Mouse (Mus musculus): ENCODE data around the gene St5. TPM values are rescaled to one million over a fixed set of nuclear protein-coding genes. Genes with fewer than 3 reads are reported as not detected.

St5 gene
- total RNA-seq, 4 experiments from 2014 or later: 21.3 to 28.7 (median 22.7) TPM

DNA sequence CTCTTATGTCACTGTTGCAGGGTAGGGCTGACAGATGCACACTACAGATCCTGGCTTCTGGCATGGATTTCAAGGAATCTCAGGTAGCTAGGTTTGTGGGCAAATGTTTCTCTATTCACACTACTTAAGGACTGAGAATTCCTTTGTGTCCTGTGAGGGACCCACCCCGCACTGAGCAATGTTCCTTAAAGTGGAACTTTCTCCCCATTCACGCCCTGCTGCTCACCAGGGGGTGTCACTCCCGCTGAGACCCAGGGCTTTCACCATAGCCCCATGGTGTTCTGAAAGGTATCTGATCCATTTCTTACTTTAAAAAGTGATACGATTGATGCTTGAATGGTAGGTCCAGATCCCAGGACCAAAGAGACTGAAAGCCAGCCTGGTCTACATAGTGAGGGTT, 684 bp downstream of the St5 start:
- no peak for DNase-seq (ENCODE audit: low spot score)

DNA sequence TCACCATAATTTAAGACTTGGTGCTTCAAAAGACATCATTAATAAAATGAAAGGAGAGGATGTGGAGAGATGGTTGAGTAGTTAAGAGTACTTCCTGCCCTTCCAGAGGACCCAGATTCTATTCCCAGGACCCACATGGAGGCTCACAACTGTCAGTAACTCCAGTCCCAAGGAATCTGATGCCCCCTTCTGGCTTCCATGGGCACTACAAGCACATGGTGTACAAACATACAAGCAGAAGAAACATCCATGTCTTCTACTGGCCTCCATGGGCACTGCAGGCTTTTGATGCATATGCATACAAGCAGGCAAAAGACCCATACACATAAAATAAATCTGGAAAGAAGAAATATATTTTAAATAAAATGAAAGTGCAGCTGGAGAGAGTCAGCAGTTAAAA, 3.2 kb downstream of the St5 start:
- DNase-seq (ENCODE audit: low spot score): no peak

- no peak for DNase-seq (ENCODE audit: low spot score)
Measured at GRCm38 (mm10) chr7:109695339-109695726, 8.1 kb downstream of the St5 start.

DNA sequence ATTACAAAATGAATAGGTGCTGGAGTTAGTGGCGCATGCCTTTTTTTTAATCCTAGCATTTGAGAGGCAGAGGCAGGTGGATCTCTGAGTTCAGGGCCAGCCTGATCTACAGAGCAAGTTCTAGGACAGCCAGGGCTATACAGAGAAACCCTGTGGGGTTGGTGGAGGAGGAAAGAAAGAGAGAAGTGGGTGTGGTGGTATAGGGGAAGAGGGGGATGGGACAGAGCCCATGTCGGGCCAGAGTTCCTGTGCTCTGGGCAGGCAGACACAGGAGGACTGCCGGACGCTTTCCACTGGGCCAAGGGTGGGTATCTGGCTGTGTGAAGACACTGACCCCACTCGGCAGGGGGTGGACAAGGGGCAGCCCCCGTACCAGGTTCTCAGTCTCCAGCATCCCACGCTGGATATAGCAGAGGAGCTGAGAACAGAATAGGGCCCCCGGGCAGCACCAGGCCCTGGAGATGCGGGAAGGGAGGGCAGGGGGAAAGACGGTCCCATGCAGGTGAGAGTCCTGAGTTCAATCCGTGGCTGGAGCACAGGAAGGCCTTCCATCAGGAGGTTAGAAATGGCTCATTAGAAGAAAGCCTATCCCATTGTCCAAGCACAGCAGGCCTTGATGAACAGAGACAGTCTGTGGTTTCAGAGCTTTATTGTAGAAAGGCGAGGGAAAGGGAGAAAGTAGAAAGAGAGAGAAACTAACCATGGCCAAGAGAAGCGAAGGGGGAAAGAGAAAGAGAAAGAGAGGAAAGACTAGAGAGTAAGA, 8.6 kb downstream of the St5 start:
- no peak for DNase-seq (ENCODE audit: low spot score)

- DNase-seq (ENCODE audit: low spot score): no peak
Measured at GRCm38 (mm10) chr7:109690961-109691360, 12.4 kb downstream of the St5 start.

DNA sequence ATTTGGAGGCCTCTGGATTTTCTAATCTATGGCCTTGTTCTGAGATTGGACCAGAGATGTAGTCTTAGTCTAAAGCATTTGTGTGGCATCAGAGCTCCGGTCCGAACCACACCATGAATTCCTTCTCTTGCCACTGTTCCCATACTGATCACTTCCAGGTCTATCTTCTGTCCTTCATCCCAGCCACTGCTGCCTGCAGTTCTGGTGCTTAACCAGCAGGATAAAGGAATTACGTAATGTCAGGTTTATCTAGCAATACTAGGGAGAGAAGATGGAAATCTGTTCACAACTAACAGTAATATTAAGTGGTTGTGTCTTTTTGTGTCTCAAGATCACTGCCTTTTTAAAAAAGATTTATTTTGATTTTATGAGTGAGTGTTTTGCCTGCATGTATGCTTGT, 13.3 kb downstream of the St5 start:
- no peak for DNase-seq (ENCODE audit: low spot score)

DNA sequence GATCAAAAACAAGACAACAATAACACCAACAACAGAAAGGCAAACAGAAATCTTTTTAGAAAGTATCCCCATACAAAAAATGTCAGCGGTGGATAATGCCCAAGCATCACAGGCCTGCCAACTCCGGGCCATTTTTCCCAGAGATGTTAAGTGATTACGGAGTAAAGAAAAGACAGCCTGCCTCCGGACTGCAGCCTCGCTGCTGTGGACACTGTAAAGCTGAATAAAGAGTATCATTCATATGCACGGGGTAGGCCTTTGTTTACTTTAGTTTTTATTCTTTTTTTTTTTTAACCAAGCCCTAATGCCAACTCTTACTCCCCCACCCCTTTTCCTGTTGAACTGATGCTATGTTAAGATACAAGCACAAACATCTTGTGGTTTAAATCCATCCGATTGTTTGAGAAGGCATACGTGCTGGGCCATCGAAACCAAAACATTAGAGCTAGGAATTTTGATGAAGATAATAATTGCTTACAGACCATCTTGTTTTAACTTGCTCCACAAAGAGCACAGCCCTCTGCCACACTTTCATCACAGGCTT, 16.7 kb downstream of the St5 start:
- DNase-seq (ENCODE audit: low spot score): no peak

GRCm38 (mm10) chr7:109680879-109681278, 22.5 kb downstream of the St5 start:
- DNase-seq (ENCODE audit: low spot score): no peak

DNA sequence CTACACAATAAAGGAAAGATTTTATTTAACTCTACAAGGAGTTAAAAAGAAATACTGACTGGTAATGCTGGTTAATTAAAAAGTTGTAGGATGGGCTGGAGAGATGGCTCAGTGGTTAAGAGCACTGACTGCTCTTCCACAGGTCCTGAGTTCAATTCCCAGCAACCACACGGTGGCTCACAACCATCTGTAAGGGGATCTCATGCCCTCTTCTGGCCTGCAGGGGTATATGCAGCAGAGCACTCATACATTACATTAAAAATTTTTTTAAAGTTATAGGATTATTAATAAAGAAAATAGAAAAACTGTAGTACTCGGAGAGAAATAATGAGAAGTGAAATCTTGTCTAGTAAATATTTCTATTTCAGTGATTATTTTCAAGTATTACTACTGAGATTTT, 23.1 kb downstream of the St5 start:
- DNase-seq (ENCODE audit: low spot score): no peak

- no peak for DNase-seq (ENCODE audit: low spot score)
Measured at GRCm38 (mm10) chr7:109674944-109675628, 28.3 kb downstream of the St5 start.

- peak; percentile 81 for DNase-seq (ENCODE audit: low spot score)
Measured at GRCm38 (mm10) chr7:109671581-109672471, 31.6 kb downstream of the St5 start.

GRCm38 (mm10) chr7:109669426-109670170, 33.8 kb downstream of the St5 start:
- no peak for DNase-seq (ENCODE audit: low spot score)

DNA sequence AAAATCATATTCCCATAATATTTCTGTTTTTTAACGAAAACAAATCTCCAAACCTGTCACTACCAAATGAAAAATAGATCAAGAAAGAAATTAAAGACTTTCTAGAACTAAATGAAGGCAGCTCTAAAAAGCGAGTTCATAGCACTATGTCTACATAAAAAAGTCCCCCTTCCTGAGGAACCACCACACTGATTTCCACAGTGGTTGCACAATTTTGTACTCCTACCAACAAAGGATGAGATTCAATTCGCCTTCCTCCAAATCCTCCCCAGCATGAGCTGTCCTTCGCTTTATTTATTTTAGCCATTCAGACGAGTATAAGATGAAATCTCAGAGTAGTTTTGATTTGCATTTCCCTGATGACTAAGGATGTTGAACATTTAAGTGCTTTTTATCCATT, 36.7 kb downstream of the St5 start:
- no peak for DNase-seq (ENCODE audit: low spot score)

- no peak for DNase-seq (ENCODE audit: low spot score)
Measured at GRCm38 (mm10) chr7:109662626-109663025, 40.8 kb downstream of the St5 start.

DNA sequence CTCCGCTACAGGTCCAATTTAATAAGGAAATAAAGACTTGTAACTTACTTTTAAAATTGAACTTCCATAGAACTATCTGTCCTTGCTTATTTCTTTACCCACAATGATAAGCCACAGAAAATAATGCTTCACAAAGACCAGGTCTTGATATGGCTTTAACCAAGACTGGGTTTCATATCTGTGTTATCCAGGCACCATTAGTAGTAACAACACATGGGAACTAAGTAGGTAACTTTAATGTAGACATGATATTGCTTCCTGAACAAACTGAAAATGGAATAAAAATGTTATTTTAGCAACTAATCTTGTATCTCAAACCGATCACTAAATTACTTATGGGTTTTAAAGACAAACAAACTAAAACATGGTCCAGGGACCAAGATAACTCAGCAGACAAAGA, 44.1 kb downstream of the St5 start:
- DNase-seq (ENCODE audit: low spot score): no peak

GRCm38 (mm10) chr7:109657884-109658283, 45.5 kb downstream of the St5 start:
- no peak for DNase-seq (ENCODE audit: low spot score)

DNA sequence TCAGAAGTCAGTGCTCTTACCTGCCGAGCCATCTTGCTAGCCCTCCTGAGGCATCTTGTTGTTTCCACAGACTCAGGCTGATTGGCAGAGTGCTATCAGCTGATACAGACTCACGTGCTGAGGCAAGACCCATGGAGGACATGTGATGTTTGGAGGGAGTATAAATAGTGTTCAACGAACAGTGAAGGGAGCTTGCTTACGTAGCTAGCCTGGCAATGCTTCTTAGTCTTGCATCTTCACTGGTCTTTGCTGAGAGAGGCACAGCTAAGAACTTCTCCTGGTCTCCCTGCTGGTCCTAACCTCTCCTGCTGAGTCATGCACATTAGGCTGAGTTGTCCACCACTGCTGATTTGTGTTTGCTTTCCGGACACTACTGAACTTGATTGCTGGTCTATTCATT, 48.5 kb downstream of the St5 start:
- no peak for DNase-seq (ENCODE audit: low spot score)

DNA sequence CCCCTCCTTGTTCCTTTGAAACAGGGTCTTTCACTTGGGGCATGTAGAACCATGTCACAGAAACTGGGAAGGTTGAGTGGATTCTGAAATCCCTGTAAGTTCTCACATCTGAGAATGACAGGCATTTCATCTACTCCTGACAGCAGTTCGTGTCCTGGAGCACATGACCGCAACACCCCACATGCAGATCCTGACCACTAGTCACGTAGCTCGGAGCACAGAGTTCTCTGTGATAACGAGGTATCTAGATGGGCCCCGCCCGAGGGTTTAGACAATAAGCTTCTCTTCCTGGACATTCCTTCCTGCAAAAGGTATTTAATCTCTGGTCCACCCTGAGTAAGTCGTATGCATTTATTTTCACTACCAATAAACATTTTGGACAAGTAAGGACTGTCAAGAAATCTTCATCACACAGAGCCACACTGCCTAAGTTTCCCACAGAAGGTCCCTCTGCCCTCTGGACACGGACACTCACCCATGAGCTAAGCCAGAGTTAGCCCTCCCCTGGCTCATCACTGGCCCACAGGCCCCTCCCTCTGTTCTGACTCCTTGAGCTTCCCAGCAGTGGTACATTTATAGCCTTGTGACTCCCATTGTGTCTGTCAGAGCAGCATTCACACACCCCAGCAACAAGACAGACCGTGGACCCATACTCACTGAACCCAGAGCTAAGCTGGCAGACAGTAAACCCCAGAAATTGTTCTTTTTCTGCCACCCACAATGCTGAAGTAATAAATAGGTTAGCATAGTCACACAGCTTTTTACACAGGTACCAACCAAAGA, 54.4 kb downstream of the St5 start:
- DNase-seq (ENCODE audit: low spot score): peak; percentile 31

DNA sequence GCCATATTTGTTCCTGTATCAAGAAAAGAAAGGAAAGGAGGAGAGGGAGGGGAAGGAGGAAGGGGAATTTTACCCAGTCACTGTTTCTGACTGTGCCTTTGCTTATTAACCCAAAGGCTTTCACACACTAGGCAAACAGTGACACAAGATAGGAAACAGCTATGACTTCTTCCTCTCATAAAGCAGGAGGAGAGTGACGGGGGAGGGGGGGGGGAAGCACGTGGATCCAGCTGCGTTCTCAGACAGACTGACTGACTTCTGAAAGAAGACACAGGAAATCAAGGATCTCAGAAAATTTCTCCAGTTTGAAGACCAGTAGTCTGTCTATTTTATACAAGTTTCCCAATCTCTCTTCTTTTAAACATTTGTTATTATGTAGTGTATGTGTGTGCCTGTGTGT, 56.8 kb downstream of the St5 start:
- no peak for DNase-seq (ENCODE audit: low spot score)

DNA sequence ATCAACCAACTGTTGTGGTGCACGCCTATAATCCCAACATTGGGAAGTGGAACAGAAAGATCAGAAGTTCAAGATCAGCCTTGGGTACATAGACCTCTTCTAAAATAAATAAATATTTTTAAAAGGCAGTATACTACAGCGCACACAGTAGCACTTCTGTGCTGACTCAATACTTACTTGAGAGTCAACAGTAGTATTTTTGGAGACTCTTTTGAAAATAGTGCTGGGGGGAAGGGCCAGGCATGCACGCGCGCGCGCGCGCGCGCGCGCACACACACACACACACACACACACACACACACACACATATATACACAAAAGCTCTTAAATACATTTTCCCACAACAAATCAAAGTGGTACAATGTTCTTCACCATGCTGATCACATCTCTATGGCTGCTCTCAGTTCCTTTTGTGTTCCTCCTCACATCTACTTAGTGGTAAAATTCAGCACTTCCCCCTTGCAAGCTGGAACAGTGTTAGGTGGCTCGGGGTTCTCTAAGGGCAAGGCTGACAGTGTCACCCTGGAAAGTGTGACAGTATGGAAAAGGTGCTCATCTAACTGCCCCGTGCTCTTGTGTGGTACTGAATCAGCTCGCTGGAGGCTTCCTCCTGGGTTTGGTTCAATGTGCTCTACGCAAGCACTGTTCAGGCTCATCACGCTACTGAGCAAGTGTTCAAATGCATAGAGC, 60.0 kb downstream of the St5 start:
- no peak for DNase-seq (ENCODE audit: low spot score)
